Mouse (Mus musculus) CH12.LX (cell line): ENCODE data around the gene Slc5a10. TPM values are rescaled to one million over a fixed set of nuclear protein-coding genes. Genes with fewer than 3 reads are reported as not detected.

ENCODE experiments used
- DNase-seq: peaks from one replicate; pipeline ENCODE4 v3.0.0-alpha.2; 2013; ENCODE audit errors: extremely low read depth
- H3K27ac ChIP-seq: 2 replicates; pipeline ENCODE4 v1.5.1; 2012; ENCODE audit warnings: low read depth, mild to moderate bottlenecking, control low read depth, moderate library complexity; ENCODE audit not compliant: insufficient read depth
- H3K27me3 ChIP-seq: replicated peaks from 2 replicates; pipeline ENCODE3; 2012; ENCODE audit warnings: inconsistent platforms
- H3K36me3 ChIP-seq, 2 experiments: replicated peaks in 1 of 2; 2 replicates each; pipeline versions ENCODE3 to v1.6.1; 2012; ENCODE audit warnings: inconsistent platforms in 1 of 2, low read length in 1 of 2, mild to moderate bottlenecking in 1 of 2, mixed read lengths in 1 of 2, moderate library complexity in 1 of 2; ENCODE audit not compliant: control insufficient read depth in 1 of 2, insufficient read depth in 1 of 2
- H3K4me1 ChIP-seq, 2 experiments: 2 replicates each; pipeline ENCODE4 v1.6.1; 2012; ENCODE audit warnings: inconsistent platforms in 1 of 2, moderate library complexity in 1 of 2; ENCODE audit not compliant: insufficient read depth in 2 of 2, control insufficient read depth in 1 of 2
- H3K4me2 ChIP-seq: 2 replicates; pipeline ENCODE4 v1.6.1; 2012; ENCODE audit warnings: low read depth, mild to moderate bottlenecking, control low read depth; ENCODE audit not compliant: poor library complexity, insufficient read depth, severe bottlenecking
- H3K4me3 ChIP-seq, 3 experiments: fragments of 150-350 bp in 1 of 3; sonication (generic) in 1 of 3; replicated peaks in 1 of 3; 2 replicates each; pipeline versions ENCODE3 to v1.5.1; 2011 to 2012; ENCODE audit warnings: low read depth in 2 of 3, low read length in 2 of 3, mild to moderate bottlenecking in 2 of 3, moderate library complexity in 2 of 3, control low read depth in 1 of 3, improper control_type of control experiment in 1 of 3, inconsistent platforms in 1 of 3, mixed read lengths in 1 of 3; ENCODE audit not compliant: poor library complexity in 1 of 3
- H3K79me2 ChIP-seq: replicated peaks from 2 replicates; pipeline ENCODE4 v1.6.1; 2012; ENCODE audit warnings: mild to moderate bottlenecking, moderate library complexity; ENCODE audit not compliant: control insufficient read depth, poor library complexity, insufficient read depth, severe bottlenecking; ENCODE audit errors: extremely low read depth
- H3K9ac ChIP-seq: 2 replicates; pipeline ENCODE4 v1.6.1; 2012; ENCODE audit warnings: low read depth, mild to moderate bottlenecking, control low read depth, moderate library complexity; ENCODE audit not compliant: insufficient read depth
- H3K9me3 ChIP-seq: replicated peaks from 2 replicates; pipeline ENCODE3; 2012; ENCODE audit warnings: low read length, inconsistent platforms, mixed read lengths
- BHLHE40 ChIP-seq: IDR thresholded peaks from 2 replicates; pipeline ENCODE4 v1.6.1; 2011; ENCODE audit warnings: mild to moderate bottlenecking, low read depth, low read length, improper control_type of control experiment
- CHD1 ChIP-seq: IDR thresholded peaks from 2 replicates; pipeline ENCODE4 v1.6.1; 2012; ENCODE audit warnings: low read depth, low read length, improper control_type of control experiment, inconsistent platforms
- CHD2 ChIP-seq: IDR thresholded peaks from 2 replicates; pipeline ENCODE4 v1.6.1; 2011; ENCODE audit warnings: low read length, improper control_type of control experiment
- CTCF ChIP-seq, 2 experiments: IDR thresholded peaks in 1 of 2; conservative IDR thresholded peaks in 1 of 2; 2 replicates each; pipeline ENCODE4 v1.5.1; 2011 to 2012; ENCODE audit warnings: low read depth in 2 of 2, low read length in 2 of 2, improper control_type of control experiment in 1 of 2, inconsistent platforms in 1 of 2, mild to moderate bottlenecking in 1 of 2, moderate library complexity in 1 of 2
- ELF1 ChIP-seq: IDR thresholded peaks from 2 replicates; pipeline ENCODE4 v1.6.1; 2014; ENCODE audit warnings: low read depth, mild to moderate bottlenecking, inconsistent platforms, low read length, improper control_type of control experiment
- EP300 ChIP-seq: IDR thresholded peaks from 2 replicates; pipeline ENCODE4 v1.6.1; 2011; ENCODE audit warnings: low read length, improper control_type of control experiment
- HCFC1 ChIP-seq: IDR thresholded peaks from 2 replicates; pipeline ENCODE4 v1.6.1; 2012; ENCODE audit warnings: low read depth, mild to moderate bottlenecking, inconsistent platforms, low read length, improper control_type of control experiment
- JUN ChIP-seq: IDR thresholded peaks from 2 replicates; pipeline ENCODE4 v1.6.1; 2011; ENCODE audit warnings: low read depth, mild to moderate bottlenecking, low read length, improper control_type of control experiment, moderate library complexity; ENCODE audit not compliant: insufficient read depth
- JUND ChIP-seq: conservative IDR thresholded peaks from 2 replicates; pipeline ENCODE4 v1.6.1; 2011; ENCODE audit warnings: low read depth, low read length, improper control_type of control experiment
- MAFK ChIP-seq: IDR thresholded peaks from 2 replicates; pipeline ENCODE4 v1.6.1; 2011; ENCODE audit warnings: low read length, improper control_type of control experiment; ENCODE audit not compliant: insufficient replicate concordance
- MAX ChIP-seq: IDR thresholded peaks from 2 replicates; pipeline ENCODE4 v1.6.1; 2011; ENCODE audit warnings: low read length, improper control_type of control experiment
- MAZ ChIP-seq: IDR thresholded peaks from 2 replicates; pipeline ENCODE4 v1.6.1; 2012; ENCODE audit warnings: low read depth, mild to moderate bottlenecking, inconsistent platforms, low read length, improper control_type of control experiment, moderate library complexity
- MEF2A ChIP-seq: IDR thresholded peaks from 2 replicates; pipeline ENCODE4 v1.6.1; 2014; ENCODE audit warnings: low read depth, mild to moderate bottlenecking, inconsistent platforms, low read length, improper control_type of control experiment, borderline replicate concordance
- MXI1 ChIP-seq: IDR thresholded peaks from 2 replicates; pipeline ENCODE4 v1.6.1; 2011; ENCODE audit warnings: mild to moderate bottlenecking, low read depth, low read length, improper control_type of control experiment
- MYC ChIP-seq: IDR thresholded peaks from 2 replicates; pipeline ENCODE4 v1.6.1; 2011; ENCODE audit warnings: low read depth, mild to moderate bottlenecking, improper control_type of control experiment, low read length
- NELFE ChIP-seq: IDR thresholded peaks from 2 replicates; pipeline ENCODE4 v1.6.1; 2011; ENCODE audit warnings: low read depth, low read length, improper control_type of control experiment
- POLR2A ChIP-seq: IDR thresholded peaks from 2 replicates; pipeline ENCODE4 v1.6.1; 2011; ENCODE audit warnings: low read depth, mild to moderate bottlenecking, improper control_type of control experiment, low read length
- POLR2AphosphoS2 ChIP-seq: IDR thresholded peaks from 2 replicates; pipeline ENCODE4 v1.6.1; 2011; ENCODE audit warnings: low read depth, low read length, improper control_type of control experiment
- RCOR1 ChIP-seq: conservative IDR thresholded peaks from 2 replicates; pipeline ENCODE4 v1.6.1; 2012; ENCODE audit warnings: low read depth, mild to moderate bottlenecking, inconsistent platforms, low read length, improper control_type of control experiment
- SIN3A ChIP-seq: IDR thresholded peaks from 2 replicates; pipeline ENCODE4 v1.6.1; 2012; ENCODE audit warnings: low read length, improper control_type of control experiment, inconsistent platforms
- SMC3 ChIP-seq: IDR thresholded peaks from 2 replicates; pipeline ENCODE4 v1.6.1; 2011; ENCODE audit warnings: low read depth, low read length, improper control_type of control experiment
- TCF12 ChIP-seq: IDR thresholded peaks from 2 replicates; pipeline ENCODE4 v1.6.1; 2014; ENCODE audit warnings: low read depth, mild to moderate bottlenecking, inconsistent platforms, low read length, improper control_type of control experiment
- UBTF ChIP-seq: IDR thresholded peaks from 2 replicates; pipeline ENCODE4 v1.6.1; 2012; ENCODE audit warnings: low read depth, mild to moderate bottlenecking, inconsistent platforms, low read length, improper control_type of control experiment, moderate library complexity
- USF1 ChIP-seq: IDR thresholded peaks from 2 replicates; pipeline ENCODE4 v1.6.1; 2014; ENCODE audit warnings: low read depth, mild to moderate bottlenecking, inconsistent platforms, low read length, improper control_type of control experiment
- USF2 ChIP-seq: conservative IDR thresholded peaks from 2 replicates; pipeline ENCODE4 v1.6.1; 2011; ENCODE audit warnings: low read depth, low read length, improper control_type of control experiment
- ZNF384 ChIP-seq: IDR thresholded peaks from 2 replicates; pipeline ENCODE4 v1.6.1; 2012; ENCODE audit warnings: low read depth, low read length, improper control_type of control experiment, inconsistent platforms
- dilution Hi-C: fragments of 300-500 bp; cut with MboI; formaldehyde crosslinking; loops from 2 replicates; pipeline ENCODE4 v1.14.3; 2020; ENCODE audit warnings: low sequenced_read_pairs; ENCODE audit not compliant: extremely low pct_unique_long_range_greater_than_20kb, extremely low pct_ligation_motif_present
- in situ Hi-C: fragments of 300-500 bp; cut with MboI; formaldehyde crosslinking; loops from 3 replicates; pipeline ENCODE4 v1.14.3; 2019; ENCODE audit warnings: low sequenced_read_pairs, low pct_ligation_motif_present, low pct_unique_long_range_greater_than_20kb, mixed read lengths
- polyA plus RNA-seq: library from polyadenylated mRNA; unstranded; fragments of >175 nt; gene quantifications from 2 replicates; pipeline ENCODE4 v1.2.1, GENCODE M21; 2012; ENCODE audit warnings: low read depth; ENCODE audit not compliant: insufficient read length
- total RNA-seq, 2 experiments: library from RNA; depleted of rRNA; stranded (reverse); fragments of 300-350 nt in 1 of 2; fragments of >200 nt in 1 of 2; gene quantifications; 2 replicates each; pipeline ENCODE4 v1.2.3; 2012 to 2014

Slc5a10 gene
- total and polyA plus RNA-seq, 3 experiments: 0.70 to 1.6 (median 1.4) TPM

GRCm38 (mm10) chr11:61649626-61650025 lies 71.0 kb downstream of the Slc5a10 start (continued):
- no peak for TF ChIP-seq ELF1
- TF ChIP-seq BHLHE40: no peak
- TF ChIP-seq SMC3: no peak
- TF ChIP-seq SIN3A: 0 out of 2 replicates have a peak, but pooled peaks have one; percentile 45

- H3K4me1 ChIP-seq: peaks cover 45 to 79% of the 10 kb centered on the region in 2 experiments
- peaks cover 3 to 4% of the 10 kb centered on the region in 2 experiments for H3K36me3 ChIP-seq
- no peaks in the 10 kb centered on the region for H3K27me3 ChIP-seq
- H3K4me3 ChIP-seq: peak overlapping the region in 2 of 3 experiments; percentile 14 to 16
- in situ Hi-C loops (no loop called here), dilution Hi-C loops (no loop called here)
- peak overlapping the region; percentile 52; the same call in 1 of the 2 replicates for H3K4me2 ChIP-seq
- H3K9me3 ChIP-seq: no peaks in the 10 kb centered on the region
- TF ChIP-seq NELFE: no peak
- peak; percentile 57 for TF ChIP-seq MXI1
- TF ChIP-seq JUN: no peak
- TF ChIP-seq CHD1: peak; percentile 78
- peak; percentile 95 for TF ChIP-seq BHLHE40
- TF ChIP-seq EP300: no peak
- TF ChIP-seq USF2: no peak
- no peak for TF ChIP-seq ELF1
- TF ChIP-seq SIN3A: 0 out of 2 replicates have a peak, but pooled peaks have one; percentile 55
- TF ChIP-seq JUND: no peak
- TF ChIP-seq ZNF384: peak; percentile 81
- no peak for TF ChIP-seq SMC3
- TF ChIP-seq USF1: no peak
- TF ChIP-seq MEF2A: 0 out of 2 replicates have a peak, but pooled peaks have one; percentile 11
- TF ChIP-seq POLR2AphosphoS2: no peak
- no peak for TF ChIP-seq MAFK
- no peak for TF ChIP-seq MAZ
- peak; percentile 56; the same call in 1 of the 2 replicates for TF ChIP-seq MYC
- peak; percentile 76 for TF ChIP-seq MAX
- peak overlapping the region; percentile 75 for H3K9ac ChIP-seq
- H3K27ac ChIP-seq: peak overlapping the region; percentile 100
- peaks cover 21% of the 10 kb centered on the region for H3K79me2 ChIP-seq
- no peak for DNase-seq
Measured at GRCm38 (mm10) chr11:61649163-61649580, 71.5 kb downstream of the Slc5a10 start.

GRCm38 (mm10) chr11:61648749-61649115 lies 71.9 kb downstream of the Slc5a10 start:
- H3K9ac ChIP-seq: peak overlapping the region; percentile 75
- H3K4me3 ChIP-seq: peak overlapping the region in 2 of 3 experiments; percentile 14 to 16
- no peaks in the 10 kb centered on the region for H3K9me3 ChIP-seq
- H3K4me1 ChIP-seq: peaks cover 46 to 84% of the 10 kb centered on the region in 2 experiments
- peaks cover 17% of the 10 kb centered on the region for H3K79me2 ChIP-seq
- peak; percentile 93 for DNase-seq
- H3K27ac ChIP-seq: peak overlapping the region; percentile 100
- no peaks in the 10 kb centered on the region for H3K27me3 ChIP-seq
- peak overlapping the region; percentile 52; the same call in 1 of the 2 replicates for H3K4me2 ChIP-seq
- no peaks in the 10 kb centered on the region for H3K36me3 ChIP-seq
- in situ Hi-C loops: no loop called here
- dilution Hi-C loops: no loop called here
- TF ChIP-seq HCFC1: 0 out of 2 replicates have a peak, but pooled peaks have one; percentile 2
- peak; percentile 74 for TF ChIP-seq CHD2
- TF ChIP-seq CTCF (conservative IDR thresholded peaks at IDR 0.05 in 1 of 2, IDR thresholded peaks at IDR 0.05 in 1 of 2; ENCODE audit: low read depth in 2 of 2, low read length in 2 of 2): no peak
- TF ChIP-seq RCOR1: no peak
- TF ChIP-seq POLR2A: 0 out of 2 replicates have a peak, but pooled peaks have one; percentile 7
- TF ChIP-seq JUND: 0 out of 2 replicates have a peak, but pooled peaks have one; percentile 15
- peak; percentile 19; the same call in 1 of the 2 replicates for TF ChIP-seq CHD1
- TF ChIP-seq UBTF: 0 out of 2 replicates have a peak, but pooled peaks have one; percentile 32
- TF ChIP-seq TCF12: no peak
